Mouse (Mus musculus): Measurements from ENCODE around the gene Ada. TPM values are rescaled to one million over a fixed set of nuclear protein-coding genes. Genes with fewer than 3 reads are reported as not detected.

The Ada gene
- total and polyA plus RNA-seq, 3 experiments = 0.22 to 0.37 TPM; not detected in 1

DNA sequence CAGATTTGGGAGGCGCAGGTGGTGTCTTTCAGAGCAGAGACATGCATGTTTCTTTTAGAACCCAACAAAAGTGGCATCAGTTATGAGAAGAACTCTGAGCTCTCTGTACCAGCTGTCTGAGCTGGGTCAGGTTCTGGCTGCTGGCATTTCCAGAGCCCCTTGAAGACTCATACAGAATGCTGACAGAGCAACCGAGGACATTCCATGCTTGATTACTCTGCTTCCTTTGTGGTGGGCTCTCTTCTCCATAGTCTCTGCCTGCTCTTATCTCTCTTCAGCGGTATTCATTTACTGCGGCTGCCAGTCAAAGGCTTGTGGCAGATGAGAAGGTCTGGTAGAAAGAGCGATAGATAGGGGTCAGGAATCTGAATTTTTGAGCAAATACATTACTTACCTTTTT, 63.8 kb downstream of the Ada start:
- no peak for ATAC-seq (ENCODE audit: extremely low read depth, insufficient number of reproducible peaks, low FRiP score, poor library complexity, severe bottlenecking)
- H3K36me3 ChIP-seq (replicated peaks) = peaks cover 16% of the 10 kb centered on the region

DNA sequence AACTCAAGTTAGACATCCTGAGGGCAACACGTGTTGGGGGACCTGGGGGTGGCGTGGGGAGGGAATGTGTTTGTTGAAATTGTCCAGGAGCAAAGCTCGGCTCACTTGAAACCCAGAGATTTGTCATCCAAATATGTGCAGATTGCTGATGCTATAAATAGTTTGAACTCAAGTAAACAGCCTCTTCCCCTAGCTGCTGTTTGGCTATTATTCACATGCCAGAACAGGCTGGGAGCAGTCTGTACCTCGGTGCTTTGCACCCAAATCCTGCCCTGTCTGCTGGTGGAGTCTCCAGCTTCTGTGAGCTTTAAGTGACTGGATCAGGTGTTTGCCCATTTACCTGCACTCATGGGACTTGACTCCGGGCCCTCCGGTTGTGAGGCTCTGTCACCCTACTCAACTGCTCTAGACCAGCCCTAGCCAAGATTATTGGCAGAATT, 64.3 kb downstream of the Ada start:
- peaks cover 33% of the 10 kb centered on the region for H3K4me1 ChIP-seq (ENCODE audit: insufficient read depth, low read depth, low read length)
- ATAC-seq (ENCODE audit: extremely low read depth, insufficient number of reproducible peaks, low FRiP score, poor library complexity, severe bottlenecking) (no peak), DNase-seq (ENCODE audit: low spot score) (no peak)
- no peak for TF ChIP-seq GATA2 (IDR thresholded peaks at IDR 0.05; ENCODE audit: borderline replicate concordance, low read depth, low read length)
- peaks cover 19% of the 10 kb centered on the region for H3K36me3 ChIP-seq (replicated peaks)
- no peaks in the 10 kb centered on the region for H3K9me3 ChIP-seq (replicated peaks)
- H3K27me3 ChIP-seq (ENCODE audit: insufficient read depth, low read length) = no peaks in the 10 kb centered on the region
- H3K4me3 ChIP-seq (ENCODE audit: low read depth, low read length) = no peak overlapping the region

More for the DNA sequence above, 63.8 kb downstream of the Ada start:
- TF ChIP-seq GATA1 (IDR thresholded peaks at IDR 0.05; ENCODE audit: borderline replicate concordance, low read length) = no peak
- TF ChIP-seq CTCF (IDR thresholded peaks at IDR 0.05; ENCODE audit: low read depth, low read length) = no peak
- no peak for TF ChIP-seq TAL1 (conservative IDR thresholded peaks at IDR 0.05; ENCODE audit: low read depth, low read length)
- TF ChIP-seq GATA2 (IDR thresholded peaks at IDR 0.05; ENCODE audit: borderline replicate concordance, low read depth, low read length) = no peak
- TF ChIP-seq POLR2AphosphoS5 (IDR thresholded peaks at IDR 0.05; ENCODE audit: insufficient replicate concordance, low read depth, low read length) = no peak
- H3K9me3 ChIP-seq (replicated peaks) = no peaks in the 10 kb centered on the region
- H3K27me3 ChIP-seq (ENCODE audit: insufficient read depth, low read length) = no peaks in the 10 kb centered on the region
- DNase-seq (ENCODE audit: low spot score) = no peak
- peaks cover 38% of the 10 kb centered on the region for H3K4me1 ChIP-seq (ENCODE audit: insufficient read depth, low read depth, low read length)
- no peak overlapping the region for H3K4me3 ChIP-seq (ENCODE audit: low read depth, low read length)

DNA sequence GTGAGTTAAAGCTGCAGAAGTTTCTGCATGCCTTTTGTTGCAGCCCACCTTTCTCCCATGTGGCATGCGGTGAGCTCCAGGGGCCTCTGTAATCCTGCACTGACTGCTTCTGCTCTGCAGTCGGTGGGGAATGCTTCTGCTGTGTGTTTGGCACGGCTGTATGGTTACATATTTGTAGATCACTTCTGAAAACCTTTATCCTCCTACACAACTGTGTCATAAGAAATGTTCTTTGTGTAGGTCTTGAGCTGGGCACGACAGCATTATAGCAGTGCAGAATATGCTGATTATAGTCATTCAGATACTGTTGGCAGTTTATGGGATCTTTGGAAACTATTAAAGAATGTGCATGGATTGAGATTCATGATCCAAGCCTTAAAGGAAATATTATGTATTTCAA, 64.8 kb downstream of the Ada start:
- Histone ChIP-seq H3K4me3 (ENCODE audit: low read depth, low read length) (no peak overlapping the region), H3K27me3 (ENCODE audit: insufficient read depth, low read length) (no peaks in the 10 kb centered on the region), H3K9me3 (replicated peaks) (no peaks in the 10 kb centered on the region), H3K36me3 (replicated peaks) (peaks cover 17% of the 10 kb centered on the region), H3K4me1 (ENCODE audit: insufficient read depth, low read depth, low read length) (peaks cover 28% of the 10 kb centered on the region)
- ATAC-seq (ENCODE audit: extremely low read depth, insufficient number of reproducible peaks, low FRiP score, poor library complexity, severe bottlenecking) = no peak
- DNase-seq (ENCODE audit: low spot score) = no peak
- TF ChIP-seq GATA2 (IDR thresholded peaks at IDR 0.05; ENCODE audit: borderline replicate concordance, low read depth, low read length) (no peak), GATA1 (IDR thresholded peaks at IDR 0.05; ENCODE audit: borderline replicate concordance, low read length) (no peak), CTCF (IDR thresholded peaks at IDR 0.05; ENCODE audit: low read depth, low read length) (no peak), TAL1 (conservative IDR thresholded peaks at IDR 0.05; ENCODE audit: low read depth, low read length) (no peak), POLR2AphosphoS5 (IDR thresholded peaks at IDR 0.05; ENCODE audit: insufficient replicate concordance, low read depth, low read length) (no peak)

DNA sequence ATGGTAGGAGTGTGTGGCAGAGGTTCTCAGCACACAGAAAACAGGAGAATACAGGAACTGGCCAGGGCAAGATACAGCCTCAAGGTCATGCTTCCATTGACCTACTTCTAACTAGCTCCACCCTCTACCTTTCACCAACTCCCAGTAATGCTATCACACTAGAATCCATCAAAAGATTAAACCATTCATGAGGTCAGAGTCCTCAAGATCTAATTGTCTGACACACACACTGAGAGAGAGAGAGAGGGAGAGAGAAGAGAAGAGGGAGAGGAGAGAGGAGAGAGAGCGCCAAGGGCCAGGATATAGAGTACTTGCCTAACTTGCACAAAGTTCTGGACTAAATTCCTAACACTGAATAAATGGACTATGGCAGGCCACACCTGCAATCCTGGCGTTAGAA, 67.7 kb downstream of the Ada start:
- DNase-seq (ENCODE audit: low spot score) = no peak
- TF ChIP-seq POLR2AphosphoS5 (IDR thresholded peaks at IDR 0.05; ENCODE audit: insufficient replicate concordance, low read depth, low read length) (no peak), GATA2 (IDR thresholded peaks at IDR 0.05; ENCODE audit: borderline replicate concordance, low read depth, low read length) (no peak), CTCF (IDR thresholded peaks at IDR 0.05; ENCODE audit: low read depth, low read length) (no peak), TAL1 (conservative IDR thresholded peaks at IDR 0.05; ENCODE audit: low read depth, low read length) (no peak), GATA1 (IDR thresholded peaks at IDR 0.05; ENCODE audit: borderline replicate concordance, low read length) (no peak)
- Histone ChIP-seq H3K9me3 (replicated peaks) (no peaks in the 10 kb centered on the region), H3K4me3 (ENCODE audit: low read depth, low read length) (no peak overlapping the region), H3K27me3 (ENCODE audit: insufficient read depth, low read length) (no peaks in the 10 kb centered on the region), H3K36me3 (replicated peaks) (peaks cover 24% of the 10 kb centered on the region), H3K4me1 (ENCODE audit: insufficient read depth, low read depth, low read length) (peaks cover 20% of the 10 kb centered on the region)
- no peak for ATAC-seq (ENCODE audit: extremely low read depth, insufficient number of reproducible peaks, low FRiP score, poor library complexity, severe bottlenecking)

DNA sequence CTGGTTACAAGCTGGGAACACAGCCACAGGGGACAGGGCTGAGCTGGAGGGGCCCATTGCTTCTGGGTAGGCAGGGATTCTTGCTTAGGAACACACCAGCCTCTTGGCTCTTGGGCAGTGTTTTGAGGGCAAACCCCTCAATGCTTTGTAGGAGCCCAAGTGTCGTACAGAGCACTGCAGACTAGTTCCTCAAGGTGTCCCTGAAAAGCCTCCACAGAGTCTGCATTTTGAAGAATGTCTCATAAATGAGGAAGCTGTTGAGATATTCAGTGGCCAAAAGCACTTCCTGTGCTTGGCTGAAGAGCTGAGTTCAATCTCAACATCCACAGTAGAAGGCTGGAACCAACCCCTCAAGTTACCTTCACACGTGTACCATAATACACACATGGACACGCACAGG, 73.3 kb downstream of the Ada start:
- no peak overlapping the region for H3K4me3 ChIP-seq (ENCODE audit: low read depth, low read length)
- H3K4me1 ChIP-seq (ENCODE audit: insufficient read depth, low read depth, low read length) = peaks cover 19% of the 10 kb centered on the region
- no peaks in the 10 kb centered on the region for H3K27me3 ChIP-seq (ENCODE audit: insufficient read depth, low read length)
- no peak for ATAC-seq (ENCODE audit: extremely low read depth, insufficient number of reproducible peaks, low FRiP score, poor library complexity, severe bottlenecking)
- no peaks in the 10 kb centered on the region for H3K9me3 ChIP-seq (replicated peaks)
- H3K36me3 ChIP-seq (replicated peaks) = peaks cover 37% of the 10 kb centered on the region
- TF ChIP-seq GATA1 (IDR thresholded peaks at IDR 0.05; ENCODE audit: borderline replicate concordance, low read length) = no peak
- no peak for TF ChIP-seq GATA2 (IDR thresholded peaks at IDR 0.05; ENCODE audit: borderline replicate concordance, low read depth, low read length)
- TF ChIP-seq CTCF (IDR thresholded peaks at IDR 0.05; ENCODE audit: low read depth, low read length) = no peak
- no peak for TF ChIP-seq TAL1 (conservative IDR thresholded peaks at IDR 0.05; ENCODE audit: low read depth, low read length)
- TF ChIP-seq POLR2AphosphoS5 (IDR thresholded peaks at IDR 0.05; ENCODE audit: insufficient replicate concordance, low read depth, low read length) = no peak
- no peak for DNase-seq (ENCODE audit: low spot score)

Other genes starting within 250 kb of the Ada start
- 0.19 and 0.38 TPM in 2 replicates for gene Hnf4a, start 243.4 kb downstream of the Ada start, total RNA-seq (2014; fragmentation: Nextera tagmentation)
- 0.05 and 0.17 TPM in 2 replicates for gene Hnf4a, start 243.4 kb downstream of the Ada start, total RNA-seq (2017)
- 0.17 and 0.26 TPM in 2 replicates for gene Hnf4a, start 243.4 kb downstream of the Ada start, polyA plus RNA-seq (2012)
- gene Ttpal, start 147.9 kb downstream of the Ada start, total RNA-seq (2014; fragmentation: Nextera tagmentation) = 20.5 and 23.0 TPM in 2 replicates
- gene Ttpal, start 147.9 kb downstream of the Ada start, total RNA-seq (2017) = 18.4 and 22.3 TPM in 2 replicates
- 13.8 and 18.2 TPM in 2 replicates for gene Ttpal, start 147.9 kb downstream of the Ada start, polyA plus RNA-seq (2012)
- 71.8 and 156 TPM in 2 replicates for gene Serinc3, start 105.1 kb downstream of the Ada start, total RNA-seq (2014; fragmentation: Nextera tagmentation)
- gene Serinc3, start 105.1 kb downstream of the Ada start, total RNA-seq (2017) = 51.6 and 55.0 TPM in 2 replicates
- gene Serinc3, start 105.1 kb downstream of the Ada start, polyA plus RNA-seq (2012) = 5.8 and 7.2 TPM in 2 replicates
- 17.7 and 47.9 TPM in 2 replicates for gene Pkig, start 91.9 kb downstream of the Ada start, total RNA-seq (2014; fragmentation: Nextera tagmentation)
- gene Pkig, start 91.9 kb downstream of the Ada start, total RNA-seq (2017) = 28.1 and 28.8 TPM in 2 replicates
- 166 and 211 TPM in 2 replicates for gene Pkig, start 91.9 kb downstream of the Ada start, polyA plus RNA-seq (2012)
- gene Ccn5, start 70.6 kb upstream of the Ada start, total RNA-seq (2014; fragmentation: Nextera tagmentation) = not detected in 2 replicates
- not detected in 2 replicates for gene Ccn5, start 70.6 kb upstream of the Ada start, total RNA-seq (2017)
- not detected in 2 replicates for gene Ccn5, start 70.6 kb upstream of the Ada start, polyA plus RNA-seq (2012)
- gene Kcnk15, start 103.4 kb upstream of the Ada start, total RNA-seq (2014; fragmentation: Nextera tagmentation) = not detected in 2 replicates
- gene Kcnk15, start 103.4 kb upstream of the Ada start, total RNA-seq (2017) = not detected in 2 replicates
- not detected in 2 replicates for gene Kcnk15, start 103.4 kb upstream of the Ada start, polyA plus RNA-seq (2012)
- gene Rims4, start 168.4 kb upstream of the Ada start, total RNA-seq (2014; fragmentation: Nextera tagmentation) = not detected in 2 replicates
- gene Rims4, start 168.4 kb upstream of the Ada start, total RNA-seq (2017) = 0.05 TPM in 1 of 2 replicates, not detected in the other
- gene Rims4, start 168.4 kb upstream of the Ada start, polyA plus RNA-seq (2012) = not detected in 2 replicates
- gene Ywhab, start 244.7 kb upstream of the Ada start, total RNA-seq (2014; fragmentation: Nextera tagmentation) = 129 and 130 TPM in 2 replicates
- gene Ywhab, start 244.7 kb upstream of the Ada start, total RNA-seq (2017) = 52.6 and 56.1 TPM in 2 replicates
- gene Ywhab, start 244.7 kb upstream of the Ada start, polyA plus RNA-seq (2012) = 64.3 and 79.9 TPM in 2 replicates